Mouse (Mus musculus) hindbrain, embryonic 15.5 days (tissue): ENCODE measurements at regions not wholly inside any gene's neighbourhood (a gene's known extent, or its start where the extent isn't known, plus 50 kb on each side); places are given as distances from the start of the nearest gene placed in this dataset.

Experiments
- ATAC-seq: fragments of 200-750 bp; cut with Nextera tagmentation; 2 replicates; pipeline ENCODE4 v1.8.0; 2017; ENCODE audit warnings: low read depth, moderate number of reproducible peaks, moderate TSS enrichment; ENCODE audit not compliant: low FRiP score
- H3K27ac ChIP-seq: fragments of 300-500 bp; sonication (generic); replicated peaks from 2 replicates; pipeline ENCODE4 v1.5.1; 2015; ENCODE audit warnings: mild to moderate bottlenecking, inconsistent platforms
- H3K27me3 ChIP-seq: fragments of 300-500 bp; sonication (generic); 2 replicates; pipeline ENCODE4 v1.6.1; 2015; ENCODE audit warnings: control low read depth, inconsistent platforms
- H3K36me3 ChIP-seq: fragments of 300-500 bp; sonication (generic); 2 replicates; pipeline ENCODE4 v1.6.1; 2015; ENCODE audit warnings: control low read depth, inconsistent platforms
- H3K4me1 ChIP-seq: fragments of 300-500 bp; sonication (generic); replicated peaks from 2 replicates; pipeline ENCODE4 v1.6.1; 2015; ENCODE audit warnings: control low read depth, inconsistent platforms
- H3K4me2 ChIP-seq: fragments of 300-500 bp; sonication (generic); 2 replicates; pipeline ENCODE4 v1.6.1; 2015; ENCODE audit warnings: moderate library complexity, mild to moderate bottlenecking, inconsistent platforms
- H3K4me3 ChIP-seq: fragments of 300-500 bp; sonication (generic); 2 replicates; pipeline ENCODE4 v1.5.1; 2015; ENCODE audit warnings: mild to moderate bottlenecking, inconsistent platforms
- H3K9ac ChIP-seq: fragments of 300-500 bp; sonication (generic); 2 replicates; pipeline ENCODE4 v1.6.1; 2015; ENCODE audit warnings: inconsistent platforms
- H3K9me3 ChIP-seq: fragments of 300-500 bp; sonication (generic); 2 replicates; pipeline ENCODE4 v1.6.1; 2016; ENCODE audit warnings: control low read depth, inconsistent platforms
- WGBS: fragments of 180-500 bp; shearing (Covaris S2); methylation state at CpG from one replicate; pipeline ENCODE4 v1.1.7; 2015; 5-methylcytosine and 5-hydroxymethylcytosine counted together

- 74% methylated on average over 3 of the region's 3 CpGs for WGBS
- no peak for ATAC-seq
- H3K27me3 ChIP-seq = peaks cover 4% of the 10 kb centered on the region; the same call in 1 of the 2 replicates
- no peak overlapping the region for H3K4me2 ChIP-seq
- H3K36me3 ChIP-seq = no peaks in the 10 kb centered on the region
- no peak overlapping the region for H3K27ac ChIP-seq
- H3K4me1 ChIP-seq = peaks cover 6% of the 10 kb centered on the region; the same call in 1 of the 2 replicates
- no peak overlapping the region for H3K4me3 ChIP-seq
- H3K9me3 ChIP-seq = no peaks in the 10 kb centered on the region
- H3K9ac ChIP-seq = no peak overlapping the region
These were observed 247.0 kb downstream of the Sipa1l2 start for GRCm38 (mm10) chr8:125322561-125322960.

DNA sequence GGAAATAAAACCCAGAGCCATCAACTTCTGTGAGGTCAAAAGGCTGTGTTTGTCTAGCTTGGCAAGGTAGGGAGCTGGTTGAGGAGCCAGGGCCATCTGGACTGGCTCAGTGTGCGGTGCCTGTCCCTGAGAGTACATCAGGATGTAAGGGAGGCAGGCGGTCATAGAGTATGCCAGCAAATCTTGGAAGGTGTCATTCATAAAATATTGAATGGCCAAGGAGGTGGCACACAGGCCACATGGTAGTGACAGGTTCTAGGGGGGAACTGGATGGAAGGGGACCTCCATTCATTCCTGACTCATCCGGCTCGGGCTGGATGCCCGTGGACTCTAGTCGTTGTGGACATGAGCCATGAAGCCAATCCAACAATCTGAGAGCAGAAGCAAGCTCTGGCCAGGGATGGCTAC, 252.0 kb downstream of the Sipa1l2 start:
- H3K27ac ChIP-seq = no peak overlapping the region
- H3K4me2 ChIP-seq = no peak overlapping the region
- no peak overlapping the region for H3K4me3 ChIP-seq
- peaks cover 4% of the 10 kb centered on the region; the same call in 1 of the 2 replicates for H3K4me1 ChIP-seq
- ATAC-seq = 0 out of 2 replicates have a peak, but pooled peaks have one; percentile 54
- H3K9me3 ChIP-seq = no peaks in the 10 kb centered on the region
- H3K36me3 ChIP-seq = no peaks in the 10 kb centered on the region
- WGBS = 88% methylated on average over 6 of the region's 6 CpGs
- H3K9ac ChIP-seq = no peak overlapping the region
- H3K27me3 ChIP-seq = no peaks in the 10 kb centered on the region

- no peak overlapping the region for H3K9ac ChIP-seq
- H3K4me2 ChIP-seq = no peak overlapping the region
- no peaks in the 10 kb centered on the region for H3K36me3 ChIP-seq
- no peak overlapping the region for H3K4me3 ChIP-seq
- 43% methylated on average over 4 of the region's 4 CpGs for WGBS
- H3K27me3 ChIP-seq = no peaks in the 10 kb centered on the region
- peaks cover 14% of the 10 kb centered on the region; the same call in 1 of the 2 replicates for H3K4me1 ChIP-seq
- H3K27ac ChIP-seq = no peak overlapping the region
- ATAC-seq = no peak
- H3K9me3 ChIP-seq = no peaks in the 10 kb centered on the region
These were observed 253.9 kb downstream of the Sipa1l2 start for GRCm38 (mm10) chr8:125315736-125316135.

DNA sequence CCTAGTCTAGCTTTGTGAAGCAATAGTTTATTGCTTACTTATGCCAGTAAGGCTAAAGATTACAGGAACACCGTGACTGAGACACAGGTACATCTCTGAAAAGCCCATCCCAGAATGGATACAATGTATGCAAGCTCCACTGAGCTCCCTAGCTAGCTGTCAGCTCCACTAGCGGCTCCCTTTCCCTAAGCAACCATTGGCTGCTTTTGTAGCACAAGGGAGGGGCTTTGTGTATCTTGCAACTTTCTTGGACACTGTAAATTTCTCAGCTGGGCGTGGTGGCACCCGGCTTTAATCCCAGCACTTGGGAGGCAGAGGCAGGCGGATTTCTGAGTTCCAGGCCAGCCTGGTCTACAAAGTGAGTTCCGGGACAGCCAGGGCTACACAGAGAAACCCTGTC, 254.6 kb downstream of the Sipa1l2 start:
- Histone ChIP-seq H3K4me3 (no peak overlapping the region), H3K27ac (no peak overlapping the region), H3K9me3 (no peaks in the 10 kb centered on the region), H3K9ac (no peak overlapping the region), H3K36me3 (no peaks in the 10 kb centered on the region), H3K4me2 (no peak overlapping the region), H3K27me3 (no peaks in the 10 kb centered on the region), H3K4me1 (peaks cover 14% of the 10 kb centered on the region; the same call in 1 of the 2 replicates)
- ATAC-seq = no peak
- 76% methylated on average over 6 of the region's 6 CpGs for WGBS

DNA sequence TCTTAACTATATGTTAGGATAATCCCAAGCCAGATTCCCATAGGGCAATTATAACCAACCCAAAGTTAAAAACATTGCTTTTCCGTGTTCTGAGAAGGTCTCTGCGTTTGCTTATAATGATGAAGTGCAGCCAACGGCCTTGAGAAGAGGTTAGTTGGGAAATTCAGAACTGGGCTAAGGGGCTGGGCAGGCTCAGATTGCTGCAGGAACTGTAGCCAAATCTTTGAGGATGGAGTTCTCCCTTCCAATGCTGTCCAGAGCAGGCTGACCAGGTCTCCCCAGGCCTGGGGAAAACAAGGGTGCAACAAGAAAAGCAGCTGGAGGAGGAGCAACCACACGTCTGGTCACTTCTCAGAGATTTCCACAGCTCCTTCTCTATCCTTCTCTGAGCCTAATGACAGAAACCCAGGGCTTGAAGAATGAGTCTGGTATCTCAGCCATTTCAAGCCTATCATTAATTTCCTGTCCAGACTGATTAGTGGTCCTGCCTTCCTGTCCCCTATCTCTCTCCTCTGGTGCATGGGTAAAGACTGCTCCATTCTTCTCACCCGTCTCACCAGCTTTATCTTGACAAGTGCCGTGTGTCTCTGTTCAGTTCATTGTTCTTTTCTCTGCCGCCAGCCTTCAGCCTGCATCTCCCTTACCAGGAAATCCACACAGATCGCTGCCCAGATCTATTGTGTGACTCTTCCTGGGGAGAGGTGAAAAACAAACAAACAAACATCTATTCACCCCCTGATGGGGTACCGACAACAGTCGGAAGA, 255.2 kb downstream of the Sipa1l2 start:
- H3K9ac ChIP-seq = no peak overlapping the region
- WGBS = 43% methylated on average over 10 of the region's 10 CpGs

DNA sequence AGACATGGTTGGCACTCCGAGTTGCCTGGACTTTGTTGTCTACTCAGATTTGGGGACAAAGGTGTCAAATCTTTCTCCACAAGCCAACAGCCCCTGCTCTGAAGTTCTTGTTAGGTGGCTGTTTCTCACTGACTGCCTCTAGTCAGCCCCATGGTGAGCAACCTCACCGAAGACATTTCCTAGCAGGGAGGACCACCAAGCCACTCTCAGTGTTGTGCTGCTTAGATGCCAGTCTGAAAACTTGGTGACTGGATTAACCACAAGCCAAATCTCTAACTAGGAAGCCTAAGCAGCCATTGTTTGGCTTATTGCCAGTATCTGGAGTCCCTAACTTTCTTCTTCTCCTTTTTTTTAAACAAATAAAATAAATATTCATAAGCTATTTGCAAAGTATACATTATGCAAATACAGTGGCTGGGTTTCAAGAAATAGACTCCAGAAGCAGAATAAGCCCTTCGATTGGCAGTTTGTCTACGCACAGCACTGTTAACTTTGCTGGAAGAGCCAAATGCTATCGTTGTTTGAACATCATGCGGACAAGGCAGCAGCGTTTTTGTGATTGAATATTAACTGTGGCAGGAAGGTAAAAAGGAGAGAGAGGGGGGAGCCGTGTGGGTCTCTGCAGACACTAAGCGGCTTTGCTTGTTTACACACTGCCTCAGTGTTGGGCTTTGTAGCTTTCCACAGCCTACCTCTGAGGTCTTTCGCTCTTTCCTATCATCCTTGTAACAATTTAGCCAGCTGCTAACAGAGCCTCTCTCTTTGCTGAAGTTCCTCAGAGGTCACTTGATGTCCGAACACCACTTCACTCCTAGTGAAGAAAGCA, 257.4 kb downstream of the Disc1 start:
- H3K27ac ChIP-seq = no peak overlapping the region
- H3K27me3 ChIP-seq = 0 out of 2 replicates have a peak, but pooled peaks cover 2% of the 10 kb centered on the region
- H3K4me2 ChIP-seq = no peak overlapping the region
- H3K4me1 ChIP-seq = peaks cover 27% of the 10 kb centered on the region
- no peaks in the 10 kb centered on the region for H3K9me3 ChIP-seq
- H3K36me3 ChIP-seq = no peaks in the 10 kb centered on the region
- H3K9ac ChIP-seq = no peak overlapping the region
- no peak for ATAC-seq
- WGBS = 48% methylated on average over 11 of the region's 11 CpGs
- no peak overlapping the region for H3K4me3 ChIP-seq

More for the DNA sequence above, 255.2 kb downstream of the Sipa1l2 start:
- Histone ChIP-seq H3K9me3 (no peaks in the 10 kb centered on the region), H3K36me3 (no peaks in the 10 kb centered on the region), H3K4me2 (no peak overlapping the region), H3K27me3 (no peaks in the 10 kb centered on the region), H3K4me3 (no peak overlapping the region), H3K4me1 (peaks cover 17% of the 10 kb centered on the region), H3K27ac (no peak overlapping the region)
- ATAC-seq = no peak
